Mouse (Mus musculus): Measurements from ENCODE around the gene Fbn1. TPM values are rescaled to one million over a fixed set of nuclear protein-coding genes. Genes with fewer than 3 reads are reported as not detected.

Fbn1 gene
- 5.9 and 13.8 TPM in 2 replicates for polyA plus RNA-seq (2012; rRNA removed)

DNA sequence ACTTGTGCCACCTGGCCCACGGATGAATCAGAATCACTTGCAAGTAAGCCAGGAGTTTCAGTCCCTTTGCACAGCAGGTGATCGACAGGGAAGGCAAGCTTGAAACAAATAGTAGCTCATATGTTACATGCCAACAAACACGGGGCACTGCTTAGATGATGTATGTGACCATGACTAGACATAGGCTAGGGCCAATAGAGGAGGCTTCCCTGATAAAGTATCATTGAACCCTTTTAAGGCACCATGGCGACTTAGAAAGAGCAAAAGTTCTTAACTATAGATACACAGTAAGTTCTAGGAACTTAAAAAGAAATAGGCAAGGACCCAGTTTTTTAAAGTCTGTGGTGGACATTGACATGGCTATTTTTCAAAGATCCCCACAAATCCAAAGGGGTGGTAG, at the start of gene Fbn1:
Gene Fbn1, minus strand, starts transcription at position 101 of the 400 bp plus-strand sequence.

GRCm38 (mm10) chr2:125505006-125505745, 2.6 kb downstream of the Fbn1 start, which contains the start of gene Gm9913:
Gm9913 (plus strand) TSS chr2:125505089.

Other genes starting within 250 kb of the Fbn1 start
- 0.04 and 0.09 TPM in 2 replicates for gene Gm9913, start 2.9 kb downstream of the Fbn1 start, polyA plus RNA-seq (2012; rRNA removed)
- gene Cep152, start 117.1 kb upstream of the Fbn1 start, polyA plus RNA-seq (2012; rRNA removed) = 5.4 and 6.1 TPM in 2 replicates
- 280 and 282 TPM in 2 replicates for gene Eid1, start 165.1 kb upstream of the Fbn1 start, polyA plus RNA-seq (2012; rRNA removed)
- gene Shc4, start 216.2 kb upstream of the Fbn1 start, polyA plus RNA-seq (2012; rRNA removed) = 1.6 and 2.7 TPM in 2 replicates